Mouse (Mus musculus) spleen, adult 2 months (tissue): ENCODE measurements at regions not wholly inside any gene's neighbourhood (a gene's known extent, or its start where the extent isn't known, plus 50 kb on each side); places are given as distances from the start of the nearest gene placed in this dataset.

Experiments used
- DNase-seq, 2 experiments: peaks; one replicate each; pipeline versions ENCODE4 v3.0.0 to v3.0.0-alpha.2; 2012 to 2021; ENCODE audit warnings: low spot score in 2 of 2, low read depth in 1 of 2
- H3K27ac ChIP-seq: fragments of 200-500 bp; 2 replicates; pipeline ENCODE4 v1.5.1; 2012; ENCODE audit warnings: low read length, inconsistent platforms; ENCODE audit not compliant: insufficient read depth
- H3K27me3 ChIP-seq: fragments of 200-500 bp; 2 replicates; pipeline ENCODE4 v1.6.1; 2012; ENCODE audit warnings: mild to moderate bottlenecking, moderate library complexity, low read length, inconsistent platforms; ENCODE audit not compliant: control insufficient read depth, insufficient read depth
- H3K36me3 ChIP-seq: fragments of 200-500 bp; 2 replicates; pipeline ENCODE4 v1.6.1; 2012; ENCODE audit warnings: mild to moderate bottlenecking, low read length, inconsistent platforms; ENCODE audit not compliant: control insufficient read depth, insufficient read depth
- H3K4me1 ChIP-seq: fragments of 200-500 bp; 2 replicates; pipeline ENCODE4 v1.6.1; 2011; ENCODE audit warnings: inconsistent platforms; ENCODE audit not compliant: control insufficient read depth, insufficient read depth, insufficient read length
- H3K4me3 ChIP-seq: fragments of 200-500 bp; 2 replicates; pipeline ENCODE4 v1.5.1; 2011; ENCODE audit warnings: mild to moderate bottlenecking, inconsistent platforms; ENCODE audit not compliant: insufficient read depth, insufficient read length; ENCODE audit errors: extremely low read depth
- CTCF ChIP-seq: fragments of 200-500 bp; IDR thresholded peaks from 2 replicates; pipeline ENCODE4 v1.5.1; 2011; ENCODE audit warnings: mild to moderate bottlenecking, inconsistent platforms; ENCODE audit not compliant: insufficient read depth, insufficient read length, insufficient replicate concordance; ENCODE audit errors: extremely low read depth
- POLR2A ChIP-seq: fragments of 200-500 bp; IDR thresholded peaks from 2 replicates; pipeline ENCODE4 v1.6.1; 2011; ENCODE audit warnings: low read depth, low read length, inconsistent platforms
- WGBS: fragments of 180-500 bp; shearing (Covaris S2); methylation state at CpG from one replicate; pipeline ENCODE4 v1.1.7; 2018; 5-methylcytosine and 5-hydroxymethylcytosine counted together

DNA sequence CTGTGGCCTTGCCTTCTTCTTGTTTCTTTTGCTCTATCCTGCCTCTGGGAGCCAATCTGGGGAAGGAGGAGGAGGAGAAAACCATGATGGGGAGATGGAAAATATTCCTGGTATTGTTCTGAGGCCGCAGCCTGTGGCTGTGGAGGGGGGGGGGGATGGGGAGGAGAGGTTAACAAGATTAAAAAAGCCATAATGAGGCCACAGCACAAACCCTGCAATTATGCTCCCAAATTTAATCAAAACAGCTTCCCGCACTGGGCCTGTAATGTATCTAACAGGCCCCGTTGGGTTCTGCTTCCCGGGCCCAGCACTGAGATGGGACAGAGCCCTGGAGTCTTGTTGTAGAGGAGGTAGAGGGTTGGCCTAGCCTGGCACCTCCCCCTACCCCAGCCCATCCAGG is 74.8 kb upstream of the Tle3 start:
- Histone ChIP-seq H3K36me3 (no peaks in the 10 kb centered on the region), H3K4me1 (no peaks in the 10 kb centered on the region; the same call in 1 of the 2 replicates), H3K27me3 (no peaks in the 10 kb centered on the region), H3K27ac (no peak overlapping the region), H3K4me3 (no peak overlapping the region)
- DNase-seq: no peak
- TF ChIP-seq POLR2A: no peak
- TF ChIP-seq CTCF: no peak
- WGBS: 90% methylated on average over 4 of the region's 4 CpGs

GRCm38 (mm10) chr9:61299873-61300560 is 72.1 kb upstream of the Tle3 start:
- H3K27ac ChIP-seq: no peak overlapping the region
- WGBS: 58% methylated on average over 8 of the region's 8 CpGs
- H3K4me1 ChIP-seq: no peaks in the 10 kb centered on the region; the same call in 1 of the 2 replicates
- no peaks in the 10 kb centered on the region for H3K36me3 ChIP-seq
- TF ChIP-seq CTCF (no peak), POLR2A (no peak)
- no peak overlapping the region for H3K4me3 ChIP-seq
- H3K27me3 ChIP-seq: no peaks in the 10 kb centered on the region
- DNase-seq: peak in 1 of 2 experiments; percentile 14

DNA sequence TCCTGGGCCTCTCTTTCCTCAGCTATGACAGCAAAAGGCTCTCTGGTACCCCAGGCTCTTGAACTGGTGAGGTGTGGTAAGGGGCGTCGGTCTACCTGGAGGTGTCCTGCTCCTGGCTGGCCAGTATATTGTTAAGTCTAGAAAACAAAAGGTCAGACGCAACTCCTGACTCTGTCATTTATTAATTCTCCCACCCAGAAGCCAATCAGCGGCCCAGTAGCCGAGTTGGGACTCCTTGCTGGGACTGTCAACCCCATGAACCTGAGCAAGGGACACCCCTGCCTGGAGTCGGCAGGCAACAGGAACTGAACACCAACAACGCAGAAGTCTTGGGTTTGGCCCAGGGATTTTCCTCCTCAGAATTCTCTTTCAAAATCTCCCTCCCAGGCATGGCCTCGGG is 71.1 kb upstream of the Tle3 start:
- H3K27ac ChIP-seq: no peak overlapping the region
- no peaks in the 10 kb centered on the region for H3K27me3 ChIP-seq
- no peak for DNase-seq
- TF ChIP-seq POLR2A: no peak
- TF ChIP-seq CTCF: no peak
- no peaks in the 10 kb centered on the region for H3K36me3 ChIP-seq
- 87% methylated on average over 8 of the region's 8 CpGs for WGBS
- no peaks in the 10 kb centered on the region; the same call in 1 of the 2 replicates for H3K4me1 ChIP-seq
- no peak overlapping the region for H3K4me3 ChIP-seq

GRCm38 (mm10) chr9:61302724-61303123 is 69.4 kb upstream of the Tle3 start:
- Histone ChIP-seq H3K27ac (no peak overlapping the region), H3K27me3 (no peaks in the 10 kb centered on the region), H3K4me1 (no peaks in the 10 kb centered on the region; the same call in 1 of the 2 replicates), H3K36me3 (no peaks in the 10 kb centered on the region), H3K4me3 (no peak overlapping the region)
- DNase-seq: no peak
- WGBS: 57% methylated on average over 5 of the region's 5 CpGs
- TF ChIP-seq POLR2A (no peak), CTCF (no peak)

- Histone ChIP-seq H3K36me3 (no peaks in the 10 kb centered on the region), H3K27me3 (no peaks in the 10 kb centered on the region), H3K4me3 (no peak overlapping the region), H3K4me1 (no peaks in the 10 kb centered on the region), H3K27ac (no peak overlapping the region)
- DNase-seq: no peak
- TF ChIP-seq CTCF (no peak), POLR2A (no peak)
- 83% methylated on average over 9 of the region's 9 CpGs for WGBS
Observed at GRCm38 (mm10) chr9:61306306-61306705, 65.9 kb upstream of the Tle3 start.

- H3K4me1 ChIP-seq: no peaks in the 10 kb centered on the region
- H3K4me3 ChIP-seq: no peak overlapping the region
- no peaks in the 10 kb centered on the region for H3K27me3 ChIP-seq
- no peaks in the 10 kb centered on the region for H3K36me3 ChIP-seq
- no peak overlapping the region for H3K27ac ChIP-seq
- DNase-seq: no peak
- 78% methylated on average over 3 of the region's 3 CpGs for whole genome bisulfite sequencing
- no peak for TF ChIP-seq CTCF
- TF ChIP-seq POLR2A: no peak
Observed at GRCm38 (mm10) chr9:61309096-61309495, 63.1 kb upstream of the Tle3 start.

DNA sequence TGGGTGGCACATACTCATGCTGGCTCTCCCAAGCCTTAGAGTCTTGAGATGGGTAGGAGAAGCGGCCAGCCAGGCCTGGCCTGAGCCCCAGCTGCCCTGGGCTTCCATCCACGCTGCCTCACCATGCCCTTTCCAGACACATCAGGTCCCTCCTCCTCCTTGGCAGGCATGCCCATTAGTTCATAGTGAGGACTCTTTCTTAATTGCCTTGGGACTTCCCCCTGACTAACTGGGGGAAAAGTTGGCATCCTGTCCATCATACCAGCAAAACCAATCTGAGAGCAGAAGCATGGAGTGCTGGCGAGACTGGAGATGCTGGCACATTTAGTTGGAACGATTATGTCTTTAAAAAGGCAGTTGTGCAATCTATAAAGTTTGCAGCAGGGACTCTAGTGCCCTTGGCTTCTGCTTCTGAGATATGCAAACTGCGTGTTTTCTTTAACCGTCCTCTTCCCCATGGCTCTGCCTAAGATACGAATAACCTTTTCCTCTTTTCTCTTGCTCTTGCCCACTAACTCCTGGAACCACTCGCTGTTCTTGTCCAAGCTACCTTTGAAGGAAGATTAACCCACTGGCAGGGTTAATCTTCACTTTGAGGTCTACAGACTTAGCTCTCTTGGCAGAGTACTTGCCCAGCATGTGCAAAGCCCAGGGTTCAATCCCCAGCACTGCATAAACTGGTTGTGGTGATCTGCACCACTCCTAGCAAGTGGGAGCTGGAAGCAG is 62.2 kb upstream of the Tle3 start:
- no peak for TF ChIP-seq CTCF
- no peak for TF ChIP-seq POLR2A
- Histone ChIP-seq H3K4me1 (no peaks in the 10 kb centered on the region), H3K27me3 (no peaks in the 10 kb centered on the region), H3K36me3 (no peaks in the 10 kb centered on the region), H3K27ac (no peak overlapping the region), H3K4me3 (no peak overlapping the region)
- no peak for DNase-seq
- 70% methylated on average over 8 of the region's 8 CpGs for WGBS
